Mouse (Mus musculus) embryonic fibroblast, embryonic 13.5 days (primary cell): ENCODE data around the gene Lhx5.

Experiments used
- CTCF ChIP-seq: IDR thresholded peaks from 2 replicates; pipeline ENCODE4 v1.5.1; 2011; ENCODE audit warnings: mild to moderate bottlenecking, control low read depth, low read length, moderate library complexity, borderline replicate concordance; ENCODE audit not compliant: insufficient read depth
- POLR2A ChIP-seq: IDR thresholded peaks from 2 replicates; pipeline ENCODE4 v1.6.1; 2011; ENCODE audit warnings: low read depth, mild to moderate bottlenecking, control low read depth, low read length, moderate library complexity

DNA sequence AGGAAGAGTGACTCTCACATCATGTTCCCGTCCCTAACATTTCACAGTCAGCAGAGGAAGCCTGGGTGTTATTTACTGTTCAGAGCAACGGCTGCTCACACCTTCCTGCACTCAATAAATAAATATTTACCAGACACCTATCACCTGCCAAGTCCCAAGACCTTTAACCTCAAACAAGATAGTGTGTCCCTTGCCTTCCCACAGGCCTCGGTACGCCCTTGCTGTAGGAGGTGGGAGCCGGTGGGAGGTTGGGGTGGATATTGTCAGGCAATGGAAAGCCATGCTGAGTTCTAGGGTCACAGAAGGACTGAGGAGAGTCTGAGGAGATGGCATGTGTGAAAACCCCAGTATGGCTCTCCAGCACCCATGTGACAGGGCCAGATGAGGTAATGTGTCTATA is 36.8 kb downstream of the Lhx5 start:
- TF ChIP-seq POLR2A (no peak), CTCF (no peak)
